Mouse (Mus musculus) G1E (cell line): ENCODE data around the gene Nr4a2. TPM values are rescaled to one million over a fixed set of nuclear protein-coding genes. Genes with fewer than 3 reads are reported as not detected.

Experiments
- ATAC-seq: 2 replicates; pipeline ENCODE4 v1.8.0; 2016; ENCODE audit warnings: mild to moderate bottlenecking; ENCODE audit not compliant: insufficient number of reproducible peaks, poor library complexity, low FRiP score, severe bottlenecking; ENCODE audit errors: extremely low read depth
- DNase-seq: peaks from one replicate; pipeline ENCODE4 v3.0.0; 2012; ENCODE audit warnings: low spot score
- H3K27me3 ChIP-seq: 2 replicates; pipeline ENCODE4 v1.6.1; 2012; ENCODE audit warnings: mild to moderate bottlenecking, low read length, inconsistent platforms; ENCODE audit not compliant: insufficient read depth
- H3K36me3 ChIP-seq: replicated peaks from 2 replicates; pipeline ENCODE3; 2012; ENCODE audit warnings: mild to moderate bottlenecking, inconsistent platforms
- H3K4me1 ChIP-seq: 2 replicates; pipeline ENCODE4 v1.6.1; 2012; ENCODE audit warnings: low read depth, low read length, inconsistent platforms, mixed read lengths; ENCODE audit not compliant: insufficient read depth
- H3K4me3 ChIP-seq: 2 replicates; pipeline ENCODE4 v1.5.1; 2012; ENCODE audit warnings: low read depth, mild to moderate bottlenecking, inconsistent platforms, low read length, moderate library complexity, mixed read lengths
- H3K9me3 ChIP-seq: replicated peaks from 2 replicates; pipeline ENCODE4 v1.6.1; 2012; ENCODE audit warnings: inconsistent platforms
- CTCF ChIP-seq: IDR thresholded peaks from 2 replicates; pipeline ENCODE4 v1.5.1; 2012; ENCODE audit warnings: low read depth, low read length, inconsistent platforms, mixed read lengths
- GATA1 ChIP-seq: IDR thresholded peaks from 2 replicates; pipeline ENCODE4 v1.6.1; 2012; ENCODE audit warnings: borderline replicate concordance, low read length, inconsistent platforms, mixed read lengths
- GATA2 ChIP-seq: IDR thresholded peaks from 2 replicates; pipeline ENCODE4 v1.6.1; 2012; ENCODE audit warnings: low read depth, low read length, inconsistent platforms, borderline replicate concordance
- POLR2AphosphoS5 ChIP-seq: IDR thresholded peaks from 2 replicates; pipeline ENCODE4 v1.6.1; 2012; ENCODE audit warnings: low read depth, low read length, inconsistent platforms; ENCODE audit not compliant: insufficient replicate concordance
- TAL1 ChIP-seq: conservative IDR thresholded peaks from 2 replicates; pipeline ENCODE4 v1.6.1; 2012; ENCODE audit warnings: low read depth, low read length, inconsistent platforms, mixed read lengths
- polyA plus RNA-seq: library from polyadenylated mRNA; stranded (reverse); fragments of >175 nt; gene quantifications from 2 replicates; pipeline ENCODE4 v1.2.3, GENCODE M21; 2012
- total RNA-seq, 2 experiments: library from RNA; stranded (forward) in 1 of 2; stranded (reverse) in 1 of 2; fragments of 200-1000 nt in 1 of 2; fragments of >200 nt in 1 of 2; fragmentation: Nextera tagmentation in 1 of 2; gene quantifications; 2 replicates each; pipeline ENCODE4 v1.2.3; 2014 to 2017

Gene Nr4a2
- total and polyA plus RNA-seq, 3 experiments = 3.0 to 12.9 (median 3.2) TPM

DNA sequence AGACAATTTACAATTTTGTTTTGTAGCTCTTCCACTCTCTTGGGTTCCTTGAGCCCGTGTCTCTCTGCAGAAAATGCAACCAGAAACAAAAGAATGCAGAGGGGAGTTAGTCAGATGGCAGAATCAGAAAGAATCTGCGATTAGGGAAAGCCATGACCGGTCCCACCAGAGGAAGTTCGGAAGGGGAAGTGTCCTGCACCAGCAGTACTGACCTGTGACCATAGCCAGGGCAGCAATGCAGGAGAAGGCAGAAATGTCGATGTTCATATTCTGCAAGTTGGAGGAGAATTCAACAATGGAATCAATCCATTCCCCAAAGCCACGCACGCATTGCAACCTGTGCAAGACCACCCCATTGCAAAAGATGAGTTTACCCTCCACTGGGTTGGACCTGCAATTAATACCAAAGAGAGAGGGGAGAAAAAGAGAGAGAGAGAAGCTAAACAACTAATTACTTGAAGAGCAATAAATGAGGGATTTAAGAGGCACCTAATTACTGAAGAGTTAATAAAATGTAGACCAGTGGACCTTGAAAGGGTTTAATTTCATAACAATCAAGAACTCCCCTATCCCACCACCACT, 15.4 kb downstream of the Nr4a2 start:
- DNase-seq (no peak), ATAC-seq (no peak)
- H3K4me3 ChIP-seq = no peak overlapping the region
- TF ChIP-seq GATA2 (no peak), POLR2AphosphoS5 (no peak), TAL1 (no peak)
- H3K27me3 ChIP-seq = peaks cover 4% of the 10 kb centered on the region; the same call in 1 of the 2 replicates
- 0 out of 2 replicates have a peak, but pooled peaks cover 6% of the 10 kb centered on the region for H3K9me3 ChIP-seq
- peaks cover 37% of the 10 kb centered on the region for H3K36me3 ChIP-seq
- H3K4me1 ChIP-seq = peaks cover 5% of the 10 kb centered on the region

DNA sequence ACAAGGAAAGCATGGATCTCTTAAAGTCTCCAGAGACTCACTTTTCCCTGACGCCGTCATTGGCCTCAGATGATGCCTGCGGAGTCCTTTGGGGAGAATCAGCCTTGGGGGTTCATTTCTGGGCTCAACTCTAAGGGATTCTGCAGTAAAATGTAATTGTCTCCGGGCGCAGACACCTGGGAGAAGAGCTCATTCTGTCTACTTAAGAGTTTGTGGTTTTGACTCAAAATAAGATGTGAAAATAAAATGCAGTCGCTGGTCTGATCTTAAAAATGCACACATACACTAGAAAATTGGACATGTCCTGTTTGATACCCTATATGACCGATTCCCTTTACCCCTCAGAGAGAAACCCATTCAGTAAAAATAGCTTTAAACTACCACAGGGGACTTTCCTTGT, 18.4 kb downstream of the Nr4a2 start:
- TF ChIP-seq POLR2AphosphoS5 (no peak), GATA2 (no peak), CTCF (no peak), GATA1 (no peak), TAL1 (no peak)
- peaks cover 19% of the 10 kb centered on the region for H3K36me3 ChIP-seq
- H3K4me3 ChIP-seq = no peak overlapping the region
- H3K27me3 ChIP-seq = peaks cover 22% of the 10 kb centered on the region
- 0 out of 2 replicates have a peak, but pooled peaks cover 3% of the 10 kb centered on the region for H3K9me3 ChIP-seq
- no peak for ATAC-seq
- peaks cover 3% of the 10 kb centered on the region; the same call in 1 of the 2 replicates for H3K4me1 ChIP-seq
- DNase-seq = no peak

DNA sequence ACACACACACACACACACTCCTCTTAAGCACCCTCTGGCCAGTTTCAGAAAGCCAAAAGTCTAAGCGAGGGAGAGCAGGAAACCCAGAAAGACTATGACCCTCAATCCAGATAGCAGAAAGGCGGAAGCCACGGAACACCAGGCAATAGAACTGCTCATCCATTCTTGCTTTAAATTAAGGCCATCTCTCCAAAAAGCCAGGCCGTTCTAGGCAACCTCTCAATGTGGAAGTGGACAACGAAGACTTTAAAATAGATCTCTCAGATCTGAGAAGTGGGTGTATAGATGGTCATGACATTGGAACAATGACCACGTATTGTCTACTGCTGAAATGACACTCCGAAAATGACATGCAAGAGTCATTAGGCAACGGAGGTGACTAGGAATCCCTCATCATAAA, 19.1 kb downstream of the Nr4a2 start:
- DNase-seq (no peak), ATAC-seq (no peak)
- peaks cover 3% of the 10 kb centered on the region; the same call in 1 of the 2 replicates for H3K4me1 ChIP-seq
- TF ChIP-seq GATA2 (no peak), GATA1 (no peak), CTCF (no peak), TAL1 (no peak), POLR2AphosphoS5 (no peak)
- H3K36me3 ChIP-seq = peaks cover 13% of the 10 kb centered on the region
- H3K27me3 ChIP-seq = peaks cover 24% of the 10 kb centered on the region
- no peak overlapping the region for H3K4me3 ChIP-seq
- 0 out of 2 replicates have a peak, but pooled peaks cover 3% of the 10 kb centered on the region for H3K9me3 ChIP-seq

DNA sequence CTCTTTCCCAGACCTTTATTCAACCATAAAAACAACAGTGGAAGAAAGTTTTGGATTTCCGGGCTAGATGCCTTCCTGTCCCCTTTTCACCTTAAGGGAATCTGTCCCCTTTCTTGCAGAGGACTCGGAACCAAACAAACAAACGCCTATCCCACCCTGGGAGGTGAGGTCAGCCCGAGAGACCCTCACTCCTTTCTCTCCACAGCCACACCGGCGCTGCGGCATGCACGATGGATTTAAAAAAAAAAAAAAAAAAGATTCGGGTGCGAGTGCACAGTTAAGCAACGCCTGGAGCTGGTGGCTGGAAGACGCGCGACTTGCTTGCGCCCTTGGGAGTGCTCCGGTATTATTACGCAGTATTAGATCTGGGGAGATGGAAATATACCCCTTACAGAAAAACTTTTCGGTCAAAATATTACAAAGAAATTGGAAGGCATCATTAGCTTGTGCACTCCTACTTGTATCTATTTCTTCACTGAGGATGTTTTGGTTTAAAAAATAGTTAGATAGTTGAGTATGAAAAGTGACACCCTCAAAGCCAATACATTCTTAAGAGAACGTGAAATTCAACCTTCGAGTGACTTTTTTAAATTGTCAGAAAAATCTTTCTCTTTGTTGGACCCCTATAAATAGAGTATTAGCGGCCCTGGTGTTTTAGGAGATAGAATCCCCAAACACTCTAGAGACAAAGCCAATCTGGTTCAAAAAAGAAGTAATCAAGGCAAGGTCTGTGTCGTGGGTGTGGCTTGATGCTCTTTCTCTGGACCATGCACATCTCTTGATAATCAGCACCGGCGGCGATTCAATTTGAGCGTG, 19.8 kb downstream of the Nr4a2 start:
- no peak for TF ChIP-seq TAL1
- TF ChIP-seq GATA2 = no peak
- TF ChIP-seq POLR2AphosphoS5 = no peak
- no peak for TF ChIP-seq GATA1
- TF ChIP-seq CTCF = no peak

DNA sequence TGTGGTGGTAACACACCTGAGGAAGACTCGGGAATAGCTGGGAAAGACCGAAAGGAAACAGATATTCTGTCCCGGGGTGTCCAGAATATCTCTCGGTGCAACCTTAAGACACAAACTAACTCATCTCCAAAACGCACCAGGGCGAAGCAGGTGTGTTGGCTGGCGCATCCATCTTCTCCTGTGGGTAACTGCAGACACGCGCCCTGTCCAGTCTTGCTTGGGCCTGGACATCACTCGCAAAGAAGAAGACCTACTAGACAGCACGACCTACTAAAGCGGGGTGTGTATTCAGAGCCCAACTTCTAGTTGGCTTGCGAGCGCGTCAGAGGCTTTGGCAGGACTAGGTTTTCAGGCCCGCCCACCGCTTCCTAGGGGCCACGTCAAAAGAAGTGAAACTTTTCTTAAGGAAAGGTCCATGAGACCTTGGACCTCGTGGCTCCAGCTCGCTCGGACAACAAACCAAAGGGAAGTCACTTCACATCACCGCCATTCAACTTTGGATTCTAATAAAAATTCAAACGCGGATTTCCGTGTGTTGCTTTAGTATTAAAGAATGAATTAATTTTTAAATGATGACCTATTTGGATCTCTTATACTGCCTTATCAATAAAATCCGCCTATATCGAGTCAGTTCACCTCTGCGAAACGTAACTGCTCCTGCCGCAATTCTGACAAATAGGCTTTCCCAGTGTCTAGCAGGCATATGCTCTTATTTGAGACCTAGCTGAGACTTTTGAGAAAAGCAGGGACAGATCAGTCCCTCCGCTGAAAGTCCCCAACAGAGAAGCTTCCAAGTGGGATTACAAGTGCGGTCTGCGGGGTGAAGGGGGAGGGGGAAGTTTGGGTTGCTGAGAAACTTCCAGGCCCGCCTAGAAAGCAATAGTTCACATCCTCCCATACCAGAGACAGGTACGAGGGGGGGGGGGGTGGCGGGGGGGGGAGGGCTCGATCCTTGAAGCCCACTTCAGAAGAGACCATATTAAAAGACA, 20.7 kb downstream of the Nr4a2 start:
- no peak for DNase-seq
- H3K4me3 ChIP-seq = no peak overlapping the region
- peaks cover 3% of the 10 kb centered on the region; the same call in 1 of the 2 replicates for H3K4me1 ChIP-seq
- peaks cover 24% of the 10 kb centered on the region for H3K27me3 ChIP-seq
- ATAC-seq = no peak
- no peak for TF ChIP-seq CTCF
- no peak for TF ChIP-seq POLR2AphosphoS5
- TF ChIP-seq GATA1 = no peak
- no peak for TF ChIP-seq GATA2
- no peak for TF ChIP-seq TAL1
- H3K36me3 ChIP-seq = peaks cover 4% of the 10 kb centered on the region
- H3K9me3 ChIP-seq = 0 out of 2 replicates have a peak, but pooled peaks cover 3% of the 10 kb centered on the region

More for the DNA sequence above, 19.8 kb downstream of the Nr4a2 start:
- Histone ChIP-seq H3K4me3 (no peak overlapping the region), H3K4me1 (peaks cover 3% of the 10 kb centered on the region; the same call in 1 of the 2 replicates), H3K27me3 (peaks cover 24% of the 10 kb centered on the region), H3K9me3 (0 out of 2 replicates have a peak, but pooled peaks cover 3% of the 10 kb centered on the region), H3K36me3 (peaks cover 10% of the 10 kb centered on the region)
- DNase-seq (no peak), ATAC-seq (no peak)
